Mouse (Mus musculus): ENCODE results near the gene Spdya.
"Not testable (repeated sequence)": the region's sequence is repeated elsewhere in the genome, so short reads cannot be mapped to it uniquely, and the experiment has no call there.

Spdya gene

GRCm38 (mm10) chr17:71551757-71552451 is at the start of gene Spdya:
Spdya (plus strand) TSS chr17:71552061.
- DNase-seq (ENCODE audit: low read depth, low spot score): peak; percentile 70

GRCm38 (mm10) chr17:71506832-71507231 is 45.0 kb upstream of the Spdya start:
- DNase-seq (ENCODE audit: low read depth, low spot score): no peak

- DNase-seq (ENCODE audit: low read depth, low spot score): no peak
These were observed 41.6 kb upstream of the Spdya start for GRCm38 (mm10) chr17:71510297-71510696.

- peak; percentile 55 for DNase-seq (ENCODE audit: low read depth, low spot score)
These were observed 25.6 kb upstream of the Spdya start for GRCm38 (mm10) chr17:71526302-71526708.

GRCm38 (mm10) chr17:71526711-71527564 is 24.9 kb upstream of the Spdya start, which contains the start of gene Ndc80:
Ndc80 (minus strand) TSS chr17:71526857.
- peak; percentile 98 for DNase-seq (ENCODE audit: low read depth, low spot score)

GRCm38 (mm10) chr17:71528042-71528441 is 23.8 kb upstream of the Spdya start:
- no peak for DNase-seq (ENCODE audit: low read depth, low spot score)

- DNase-seq (ENCODE audit: low read depth, low spot score): not testable (repeated sequence)
These were observed 16.3 kb upstream of the Spdya start for GRCm38 (mm10) chr17:71535595-71535994.

- DNase-seq (ENCODE audit: low read depth, low spot score): no peak
These were observed 14.7 kb upstream of the Spdya start for GRCm38 (mm10) chr17:71537164-71537563.

- DNase-seq (ENCODE audit: low read depth, low spot score): peak; percentile 66
These were observed 3.3 kb upstream of the Spdya start for GRCm38 (mm10) chr17:71548586-71548985.

- DNase-seq (ENCODE audit: low read depth, low spot score): no peak
These were observed 511 bp upstream of the Spdya start for GRCm38 (mm10) chr17:71551350-71551749.

- DNase-seq (ENCODE audit: low read depth, low spot score): no peak
These were observed 1.0 kb downstream of the Spdya start for GRCm38 (mm10) chr17:71552901-71553300.

GRCm38 (mm10) chr17:71561631-71562030 is 9.8 kb downstream of the Spdya start:
- peak; percentile 80 for DNase-seq (ENCODE audit: low read depth, low spot score)

- no peak for DNase-seq (ENCODE audit: low read depth, low spot score)
These were observed 27.4 kb downstream of the Spdya start for GRCm38 (mm10) chr17:71579176-71579705.

- peak; percentile 19 for DNase-seq (ENCODE audit: low read depth, low spot score)
These were observed 46.2 kb downstream of the Spdya start for GRCm38 (mm10) chr17:71597881-71598658.

GRCm38 (mm10) chr17:71598659-71599554 is 47.0 kb downstream of the Spdya start:
- peak; percentile 60 for DNase-seq (ENCODE audit: low read depth, low spot score)

- peak; percentile 97 for DNase-seq (ENCODE audit: low read depth, low spot score)
These were observed 63.9 kb downstream of the Spdya start, which contains the start of gene Wdr43 for GRCm38 (mm10) chr17:71615638-71616318. Wdr43 (plus strand) TSS chr17:71615895.

GRCm38 (mm10) chr17:71616319-71617032 is 64.6 kb downstream of the Spdya start:
- peak; percentile 42 for DNase-seq (ENCODE audit: low read depth, low spot score)

- DNase-seq (ENCODE audit: low read depth, low spot score): peak; percentile 44
These were observed 65.1 kb downstream of the Spdya start for GRCm38 (mm10) chr17:71617033-71617362.

GRCm38 (mm10) chr17:71617974-71618373 is 66.1 kb downstream of the Spdya start:
- DNase-seq (ENCODE audit: low read depth, low spot score): peak; percentile 39

Data from 3T3-L1 (cell line).